Mouse (Mus musculus): Measurements from ENCODE around the gene Zfp553. TPM values are rescaled to one million over a fixed set of nuclear protein-coding genes. Genes with fewer than 3 reads are reported as not detected.

Gene Zfp553
- polyA plus RNA-seq, 1 experiment from 2014 or later, result 23.6 TPM

Other genes starting within 250 kb of the Zfp553 start
- gene Mvp, start 218.4 kb upstream of the Zfp553 start, polyA plus RNA-seq (2015; fragmentation: Nextera tagmentation; extraction: Ambion mirVana), result 73.7 and 84.9 TPM in 2 replicates
- 0.78 and 2.5 TPM in 2 replicates for gene Pagr1b, start 216.6 kb upstream of the Zfp553 start, polyA plus RNA-seq (2015; fragmentation: Nextera tagmentation; extraction: Ambion mirVana)
- gene Pagr1a, start 215.7 kb upstream of the Zfp553 start, polyA plus RNA-seq (2015; fragmentation: Nextera tagmentation; extraction: Ambion mirVana), result 69.8 and 82.7 TPM in 2 replicates
- gene Gm42742, start 212.0 kb upstream of the Zfp553 start, polyA plus RNA-seq (2015; fragmentation: Nextera tagmentation; extraction: Ambion mirVana), result 21.9 and 23.5 TPM in 2 replicates
- gene Prrt2, start 211.8 kb upstream of the Zfp553 start, polyA plus RNA-seq (2015; fragmentation: Nextera tagmentation; extraction: Ambion mirVana), result 2.9 and 3.8 TPM in 2 replicates
- 35.7 and 42.1 TPM in 2 replicates for gene Maz, start 206.0 kb upstream of the Zfp553 start, polyA plus RNA-seq (2015; fragmentation: Nextera tagmentation; extraction: Ambion mirVana)
- gene Kif22, start 190.6 kb upstream of the Zfp553 start, polyA plus RNA-seq (2015; fragmentation: Nextera tagmentation; extraction: Ambion mirVana), result 87.5 and 100 TPM in 2 replicates
- gene Zg16, start 145.7 kb upstream of the Zfp553 start, polyA plus RNA-seq (2015; fragmentation: Nextera tagmentation; extraction: Ambion mirVana), result 37.2 and 69.9 TPM in 2 replicates
- 7.4 and 7.7 TPM in 2 replicates for gene AI467606, start 141.7 kb upstream of the Zfp553 start, polyA plus RNA-seq (2015; fragmentation: Nextera tagmentation; extraction: Ambion mirVana)
- 4.9 and 6.8 TPM in 2 replicates for gene Qprt, start 110.8 kb upstream of the Zfp553 start, polyA plus RNA-seq (2015; fragmentation: Nextera tagmentation; extraction: Ambion mirVana)
- gene Spn, start 95.2 kb upstream of the Zfp553 start, polyA plus RNA-seq (2015; fragmentation: Nextera tagmentation; extraction: Ambion mirVana), result 0.26 and 0.42 TPM in 2 replicates
- 42.2 and 43.3 TPM in 2 replicates for gene Cd2bp2, start 37.0 kb upstream of the Zfp553 start, polyA plus RNA-seq (2015; fragmentation: Nextera tagmentation; extraction: Ambion mirVana)
- 15.5 and 18.4 TPM in 2 replicates for gene Tbc1d10b, start 24.6 kb upstream of the Zfp553 start, polyA plus RNA-seq (2015; fragmentation: Nextera tagmentation; extraction: Ambion mirVana)
- gene Mylpf, start 24.2 kb upstream of the Zfp553 start, polyA plus RNA-seq (2015; fragmentation: Nextera tagmentation; extraction: Ambion mirVana), result 20.3 and 21.0 TPM in 2 replicates
- 15.4 and 16.3 TPM in 2 replicates for gene Sept1, start 69 bp downstream of the Zfp553 start, polyA plus RNA-seq (2015; fragmentation: Nextera tagmentation; extraction: Ambion mirVana)
- 34.2 and 37.8 TPM in 2 replicates for gene Zfp771, start 11.2 kb downstream of the Zfp553 start, polyA plus RNA-seq (2015; fragmentation: Nextera tagmentation; extraction: Ambion mirVana)
- gene Dctpp1, start 27.6 kb downstream of the Zfp553 start, polyA plus RNA-seq (2015; fragmentation: Nextera tagmentation; extraction: Ambion mirVana), result 176 and 195 TPM in 2 replicates
- 187 and 224 TPM in 2 replicates for gene Sephs2, start 41.0 kb downstream of the Zfp553 start, polyA plus RNA-seq (2015; fragmentation: Nextera tagmentation; extraction: Ambion mirVana)
- 2.4 and 2.8 TPM in 2 replicates for gene Itgal, start 63.2 kb downstream of the Zfp553 start, polyA plus RNA-seq (2015; fragmentation: Nextera tagmentation; extraction: Ambion mirVana)
- 21.9 and 23.4 TPM in 2 replicates for gene Zfp768, start 112.5 kb downstream of the Zfp553 start, polyA plus RNA-seq (2015; fragmentation: Nextera tagmentation; extraction: Ambion mirVana)
- 11.7 and 13.6 TPM in 2 replicates for gene Zfp747, start 143.0 kb downstream of the Zfp553 start, polyA plus RNA-seq (2015; fragmentation: Nextera tagmentation; extraction: Ambion mirVana)
- gene 9130019O22Rik, start 154.1 kb downstream of the Zfp553 start, polyA plus RNA-seq (2015; fragmentation: Nextera tagmentation; extraction: Ambion mirVana), result 6.9 and 7.2 TPM in 2 replicates
- gene E430018J23Rik, start 160.6 kb downstream of the Zfp553 start, polyA plus RNA-seq (2015; fragmentation: Nextera tagmentation; extraction: Ambion mirVana), result 8.2 and 10.2 TPM in 2 replicates
- 8.5 TPM in 2 replicates for gene Zfp764, start 173.8 kb downstream of the Zfp553 start, polyA plus RNA-seq (2015; fragmentation: Nextera tagmentation; extraction: Ambion mirVana)
- 20.8 and 23.4 TPM in 2 replicates for gene Zfp688, start 189.0 kb downstream of the Zfp553 start, polyA plus RNA-seq (2015; fragmentation: Nextera tagmentation; extraction: Ambion mirVana)
- 4.5 and 5.9 TPM in 2 replicates for gene Zfp689, start 216.1 kb downstream of the Zfp553 start, polyA plus RNA-seq (2015; fragmentation: Nextera tagmentation; extraction: Ambion mirVana)
- gene Prr14, start 226.6 kb downstream of the Zfp553 start, polyA plus RNA-seq (2015; fragmentation: Nextera tagmentation; extraction: Ambion mirVana), result 36.2 and 39.8 TPM in 2 replicates
- 8.0 and 8.9 TPM in 2 replicates for gene Fbrs, start 246.1 kb downstream of the Zfp553 start, polyA plus RNA-seq (2015; fragmentation: Nextera tagmentation; extraction: Ambion mirVana)